Mouse (Mus musculus) left cerebral cortex, adult 11 months (tissue): Measurements from ENCODE around the gene Gm20388.

ENCODE experiments used
- DNase-seq: peaks from one replicate; pipeline ENCODE4 v3.0.0; 2022; ENCODE audit warnings: low spot score

Gm20388 gene

GRCm38 (mm10) chr8:124247581-124247980 is 4336.9 kb downstream of the Gm20388 start:
- DNase-seq, result no peak

GRCm38 (mm10) chr8:124248688-124249087 is 4338.0 kb downstream of the Gm20388 start:
- DNase-seq, result no peak

- no peak for DNase-seq
Measured at GRCm38 (mm10) chr8:124250255-124250654, 4339.6 kb downstream of the Gm20388 start.

GRCm38 (mm10) chr8:124250785-124251184 is 4340.1 kb downstream of the Gm20388 start:
- DNase-seq, result no peak

- no peak for DNase-seq
Measured at GRCm38 (mm10) chr8:124252533-124252950, 4341.9 kb downstream of the Gm20388 start.

GRCm38 (mm10) chr8:124253939-124254338 is 4343.3 kb downstream of the Gm20388 start:
- DNase-seq, result no peak

- DNase-seq, result no peak
Measured at GRCm38 (mm10) chr8:124256841-124257240, 4346.2 kb downstream of the Gm20388 start.

- DNase-seq, result peak; percentile 41
Measured at GRCm38 (mm10) chr8:124257363-124257762, 4346.7 kb downstream of the Gm20388 start.

- DNase-seq, result no peak
Measured at GRCm38 (mm10) chr8:124259146-124259545, 4348.5 kb downstream of the Gm20388 start.

- no peak for DNase-seq
Measured at GRCm38 (mm10) chr8:124259925-124260324, 4349.3 kb downstream of the Gm20388 start.

- DNase-seq, result no peak
Measured at GRCm38 (mm10) chr8:124260371-124260770, 4349.7 kb downstream of the Gm20388 start.

- no peak for DNase-seq
Measured at GRCm38 (mm10) chr8:124263058-124263457, 4352.4 kb downstream of the Gm20388 start.

GRCm38 (mm10) chr8:124264032-124264431 is 4353.4 kb downstream of the Gm20388 start:
- DNase-seq, result no peak

- no peak for DNase-seq
Measured at GRCm38 (mm10) chr8:124264671-124265070, 4354.0 kb downstream of the Gm20388 start.

GRCm38 (mm10) chr8:124265130-124265529 is 4354.5 kb downstream of the Gm20388 start:
- DNase-seq, result no peak

- DNase-seq, result no peak
Measured at GRCm38 (mm10) chr8:124265798-124266197, 4355.2 kb downstream of the Gm20388 start.

GRCm38 (mm10) chr8:124267206-124267605 is 4356.6 kb downstream of the Gm20388 start:
- no peak for DNase-seq

- no peak for DNase-seq
Measured at GRCm38 (mm10) chr8:124270504-124270903, 4359.9 kb downstream of the Gm20388 start.

- no peak for DNase-seq
Measured at GRCm38 (mm10) chr8:124270904-124271303, 4360.3 kb downstream of the Gm20388 start.

GRCm38 (mm10) chr8:124271518-124271917 is 4360.9 kb downstream of the Gm20388 start:
- DNase-seq, result no peak

GRCm38 (mm10) chr8:124272792-124273191 is 4362.2 kb downstream of the Gm20388 start:
- no peak for DNase-seq

GRCm38 (mm10) chr8:124273606-124274218 is 4363.1 kb downstream of the Gm20388 start:
- no peak for DNase-seq

- no peak for DNase-seq
Measured at GRCm38 (mm10) chr8:124274441-124275120, 4363.9 kb downstream of the Gm20388 start.
